Mouse (Mus musculus) left cerebral cortex, postnatal 14 days (tissue): ENCODE measurements around the gene Lypd6b. TPM values are rescaled to one million over a fixed set of nuclear protein-coding genes. Genes with fewer than 3 reads are reported as not detected.

Experiments used
- DNase-seq, 2 experiments: peaks; one replicate each; pipeline ENCODE4 v3.0.0; 2021 to 2022; ENCODE audit warnings: low spot score in 2 of 2, mixed read lengths in 1 of 2
- intact Hi-C: fragments of 180-260 bp; cut with DNase I; formaldehyde crosslinking; loops from one replicate; pipeline ENCODE4 v1.15.1; 2025
- total RNA-seq, 2 experiments: library from RNA; stranded (reverse); gene quantifications; 2 replicates each; pipeline ENCODE4 v1.2.3; 2021

Lypd6b gene
- total RNA-seq, 2 experiments from 2014 or later: 10.7 to 10.9 TPM

DNA sequence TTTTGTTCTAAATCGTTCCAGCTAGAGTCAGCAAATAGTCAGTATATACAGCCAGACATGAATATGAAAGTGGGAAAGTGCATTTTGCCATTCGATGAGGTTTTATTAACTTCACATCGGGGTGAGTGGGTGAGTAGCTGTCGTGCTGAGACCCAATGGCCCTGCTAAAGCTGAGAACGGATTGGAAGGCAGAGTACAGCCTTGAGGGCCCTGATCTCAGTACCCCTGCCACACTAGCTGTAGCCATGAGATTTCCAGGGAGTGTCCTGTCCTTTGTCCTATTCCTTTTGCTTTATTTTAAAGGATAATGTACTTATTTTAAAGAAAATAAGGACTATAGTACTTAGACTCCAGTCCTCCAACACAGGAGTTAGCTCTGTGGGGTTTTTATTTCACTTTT is 69.1 kb downstream of the Lypd6b start:
- intact Hi-C loops: no loop called here
- no peak for DNase-seq

DNA sequence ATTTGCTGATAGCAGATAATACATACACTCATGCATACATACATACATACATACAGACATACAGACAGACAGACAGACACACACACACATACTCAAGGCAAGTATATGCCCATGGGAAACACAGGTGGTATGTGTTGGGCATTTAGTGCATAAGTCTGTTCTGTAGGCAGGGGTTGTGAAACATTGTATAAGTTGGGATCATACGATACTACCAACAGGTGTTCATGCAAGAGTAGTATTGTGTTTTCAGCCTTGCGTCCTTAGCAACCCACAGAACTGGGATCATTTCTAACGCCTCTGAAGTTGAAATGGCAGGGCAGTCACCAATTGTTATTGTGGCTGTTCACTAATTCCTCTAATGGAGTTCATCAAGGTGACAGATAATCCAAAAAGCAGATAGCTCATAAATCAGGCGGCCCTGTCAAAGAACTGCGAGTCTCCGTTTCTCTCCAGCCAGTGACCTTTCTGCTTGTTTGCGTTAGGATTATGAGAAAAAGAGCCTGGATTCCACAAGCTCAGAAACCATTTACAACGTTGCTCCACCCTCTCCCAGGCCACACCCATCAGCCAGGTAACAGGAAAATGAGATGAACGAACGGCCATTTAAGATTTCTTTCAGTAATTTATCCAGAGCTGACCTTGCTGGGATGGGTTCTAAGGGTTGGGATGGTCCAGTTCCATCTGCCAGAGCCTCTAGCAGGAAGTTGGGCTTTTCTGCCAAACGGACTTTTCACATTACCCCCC is 72.9 kb downstream of the Lypd6b start:
- no peak for DNase-seq
- intact Hi-C loops: no loop called here

DNA sequence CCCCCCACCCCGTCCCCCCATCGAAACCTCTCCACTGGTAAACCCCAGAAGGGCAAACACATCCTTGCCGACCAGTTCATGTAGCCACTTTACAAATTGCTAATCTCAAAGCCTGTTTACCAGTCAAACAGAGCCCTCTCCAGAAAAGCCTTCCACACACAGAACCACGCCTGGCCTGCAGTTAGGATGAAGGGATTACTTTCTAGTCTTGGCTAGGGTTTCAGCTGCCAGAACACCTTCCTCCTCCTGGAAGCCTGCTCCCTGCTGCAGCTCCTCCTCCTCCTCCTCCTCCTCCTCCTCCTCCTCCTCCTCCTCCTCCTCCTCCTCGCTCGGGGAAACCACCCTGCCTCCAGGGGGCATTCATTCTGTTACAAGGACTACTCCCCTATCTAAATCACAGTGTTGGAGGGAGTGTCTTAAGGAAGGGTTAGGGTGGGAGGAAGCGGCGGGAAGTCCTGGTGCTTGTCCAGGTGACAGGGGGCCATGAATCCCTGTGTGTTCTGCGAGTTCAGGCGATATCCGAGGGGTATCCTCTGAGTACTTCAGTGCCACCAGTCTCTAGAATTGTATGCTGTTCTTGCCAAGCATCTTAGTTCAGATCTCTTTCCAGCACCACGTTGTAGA is 73.6 kb downstream of the Lypd6b start:
- no peak for DNase-seq

DNA sequence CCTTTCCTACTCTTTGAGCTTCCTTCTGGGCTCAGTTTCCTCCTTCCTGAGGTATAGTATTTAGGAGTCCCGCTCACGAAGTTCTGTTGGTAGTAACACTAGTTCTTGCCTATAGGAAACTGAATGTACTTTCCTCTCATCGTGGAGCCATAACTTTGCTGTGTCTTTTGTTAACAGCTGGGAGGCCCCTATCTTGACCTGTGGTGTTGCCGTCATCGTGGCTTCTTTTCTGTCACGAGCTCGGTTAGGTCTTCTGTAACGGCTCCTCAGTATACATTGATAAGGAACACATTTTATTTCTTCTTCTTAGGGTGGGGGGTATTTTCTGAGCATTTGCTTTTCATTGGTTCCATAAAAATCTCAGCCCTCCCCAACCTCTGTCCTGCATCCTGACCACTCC is 74.2 kb downstream of the Lypd6b start:
- DNase-seq: no peak
- intact Hi-C loops: no loop called here

More for the DNA sequence above, 73.6 kb downstream of the Lypd6b start:
- intact Hi-C loops: no loop called here

DNA sequence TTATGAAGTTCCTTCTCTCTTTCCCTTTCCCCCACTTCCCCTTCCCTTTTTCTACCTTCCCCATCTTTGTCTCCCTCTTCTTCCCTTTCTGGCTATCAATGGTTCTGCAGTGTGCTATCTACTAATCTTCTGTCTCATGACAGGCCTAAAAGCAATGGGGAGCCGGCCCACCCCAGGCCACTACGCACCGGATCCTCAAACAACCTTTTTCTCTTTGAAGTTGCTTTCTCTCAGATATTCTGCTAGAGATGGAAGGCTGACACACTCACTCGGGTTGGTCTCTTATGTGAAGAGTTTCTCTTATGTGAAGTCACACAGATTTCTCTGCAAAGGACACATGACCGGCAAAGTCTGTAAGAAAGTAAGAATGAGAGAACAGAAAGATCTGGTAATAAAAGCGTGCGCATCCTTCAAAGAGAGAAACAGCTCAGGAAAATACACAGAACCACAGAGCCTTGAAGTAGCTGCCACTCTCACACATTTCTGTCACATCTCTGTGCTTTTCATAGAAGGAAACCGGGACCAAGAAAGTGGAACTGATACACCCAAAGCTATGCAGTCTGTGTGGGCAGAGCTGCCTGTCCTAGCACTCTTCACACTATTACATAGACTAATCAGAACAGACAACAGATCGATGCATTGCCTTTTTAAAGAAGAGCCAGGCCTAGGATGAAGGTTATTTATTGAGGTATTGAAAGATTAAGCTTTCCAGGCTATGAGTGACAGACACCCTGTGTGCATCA is 80.8 kb downstream of the Lypd6b start:
- intact Hi-C loops: no loop called here
- DNase-seq: no peak

DNA sequence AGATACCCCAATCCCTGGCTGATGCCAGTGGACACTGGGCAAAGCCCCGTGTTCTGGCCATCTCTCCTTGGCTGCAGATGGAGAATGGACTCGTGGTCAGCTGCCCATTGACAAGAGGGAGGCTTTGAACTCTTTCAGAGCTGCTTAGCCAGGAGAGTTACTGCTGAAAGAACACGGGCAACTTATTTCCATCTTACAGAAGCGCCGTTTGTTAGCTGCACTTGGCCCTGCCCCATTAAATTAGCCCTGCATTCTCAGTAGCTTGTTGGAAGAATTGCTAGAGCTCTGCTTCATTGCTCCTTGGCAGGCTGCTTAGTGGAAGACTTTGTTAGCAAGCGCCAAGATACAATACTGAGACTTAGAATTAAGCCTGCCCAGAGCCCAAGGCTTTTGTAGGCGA is 81.6 kb downstream of the Lypd6b start:
- intact Hi-C loops: no loop called here

DNA sequence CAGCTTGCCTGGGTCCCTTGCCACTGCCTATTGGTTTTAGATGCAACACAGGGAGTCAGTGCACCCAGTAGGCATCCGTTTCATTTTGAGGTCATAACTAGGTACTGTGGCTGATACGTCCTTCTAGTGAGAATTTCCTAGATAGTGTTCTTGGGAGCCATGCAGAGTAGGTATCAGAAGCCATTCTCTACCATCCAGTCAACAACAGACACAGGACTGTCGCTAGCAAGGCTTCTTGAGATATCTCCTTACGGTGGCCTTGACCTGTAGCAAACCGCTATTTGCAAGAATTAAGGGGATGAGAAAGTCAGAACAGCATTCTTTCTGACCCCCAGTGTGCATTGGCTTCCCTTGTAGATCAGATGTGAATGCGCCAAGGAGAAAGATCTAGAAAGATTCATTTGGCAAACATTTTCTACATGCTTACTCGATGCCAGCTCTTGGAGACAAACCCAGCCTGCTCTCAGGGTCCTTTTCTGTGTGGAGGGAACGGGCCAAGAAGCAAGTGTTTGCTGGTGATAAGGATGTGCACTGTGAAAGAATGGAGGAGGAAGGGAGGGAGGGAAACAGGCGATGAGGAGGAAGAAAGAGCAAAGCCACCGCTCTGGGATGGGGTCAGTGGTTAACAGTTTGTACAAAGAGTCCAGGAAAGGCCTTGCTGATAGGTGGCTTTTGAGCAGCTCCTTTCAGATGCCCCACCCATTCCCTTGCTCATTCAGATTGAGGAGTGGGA is 82.5 kb downstream of the Lypd6b start:
- DNase-seq: no peak
- intact Hi-C loops: no loop called here

More for the DNA sequence above, 81.6 kb downstream of the Lypd6b start:
- peak; percentile 39 to 65 for DNase-seq

DNA sequence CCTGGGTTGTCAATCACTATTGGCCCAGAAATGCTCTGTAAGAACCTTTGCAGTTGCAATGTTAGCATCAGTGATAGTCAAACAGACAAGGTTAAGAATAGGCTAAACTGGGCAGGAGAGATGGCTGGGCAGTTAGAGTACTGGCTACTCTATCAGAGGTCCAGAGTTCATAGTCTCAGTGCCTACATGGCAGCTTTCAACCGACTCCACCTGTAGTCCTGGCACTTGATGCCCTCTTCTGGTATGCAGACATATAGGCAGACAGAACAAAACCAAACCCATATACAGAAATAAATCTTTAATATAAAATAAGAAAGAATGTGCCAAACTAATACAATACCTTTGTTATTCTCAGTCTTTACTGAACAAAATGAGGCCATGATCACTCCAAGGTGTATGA is 83.5 kb downstream of the Lypd6b start:
- no peak for DNase-seq
- intact Hi-C loops: no loop called here

DNA sequence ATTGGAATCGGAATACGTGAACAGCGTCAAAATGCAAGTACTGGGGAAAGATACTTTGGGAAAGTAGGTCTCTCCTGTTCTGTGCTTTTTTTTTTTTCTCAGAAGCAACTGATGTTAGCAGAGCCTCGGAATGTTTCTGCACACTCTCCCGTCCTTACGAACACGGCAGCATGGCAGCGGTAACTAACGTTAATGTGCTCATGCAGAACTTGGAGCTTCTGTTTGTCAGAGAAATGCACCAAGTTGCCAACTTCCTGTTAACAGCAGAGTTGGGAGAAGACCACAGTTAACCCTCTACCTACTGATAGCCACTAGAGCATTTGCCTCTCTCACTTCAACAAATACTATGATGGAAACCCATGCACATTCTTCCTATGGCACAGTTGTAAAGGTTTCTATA is 93.0 kb downstream of the Lypd6b start:
- DNase-seq: no peak
- intact Hi-C loops: no loop called here

DNA sequence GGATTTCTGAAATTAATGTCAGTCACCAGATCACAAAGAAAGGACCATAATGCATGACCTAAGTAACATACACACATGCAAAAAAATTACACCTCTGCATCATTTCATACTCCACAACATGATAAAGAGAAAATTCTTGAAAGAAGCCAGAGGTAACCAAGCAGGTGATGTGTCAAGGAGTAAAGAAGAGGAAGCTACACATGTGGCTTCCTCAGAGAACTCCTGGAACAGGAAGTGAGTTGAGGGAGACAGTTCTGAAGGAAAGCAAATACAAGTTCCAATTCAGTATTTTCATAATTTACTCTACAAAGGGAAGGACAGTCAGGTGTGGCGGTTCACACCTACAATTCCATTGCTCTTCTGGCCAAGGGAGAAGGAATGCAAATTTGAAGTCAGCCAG is 93.5 kb downstream of the Lypd6b start:
- intact Hi-C loops: no loop called here
- DNase-seq: no peak

DNA sequence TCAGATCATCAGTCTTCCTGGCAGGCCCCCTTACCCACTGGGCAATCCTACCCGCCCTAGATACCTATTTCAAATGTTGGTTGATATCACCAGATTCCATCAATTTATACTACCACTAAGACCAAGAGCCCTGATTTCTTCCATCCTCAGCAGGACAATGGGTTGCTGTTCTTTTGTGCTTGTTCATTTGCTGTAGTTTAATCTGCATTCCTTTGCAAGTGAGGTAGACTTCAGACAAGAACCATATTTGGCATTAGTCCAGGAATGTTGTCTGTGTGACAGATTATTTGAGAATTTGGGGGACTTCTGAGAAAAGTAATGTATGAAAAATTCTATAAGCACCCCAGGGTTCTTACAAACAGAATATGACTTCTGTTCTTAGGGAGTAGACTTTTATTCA is 95.0 kb downstream of the Lypd6b start:
- intact Hi-C loops: no loop called here
- no peak for DNase-seq

DNA sequence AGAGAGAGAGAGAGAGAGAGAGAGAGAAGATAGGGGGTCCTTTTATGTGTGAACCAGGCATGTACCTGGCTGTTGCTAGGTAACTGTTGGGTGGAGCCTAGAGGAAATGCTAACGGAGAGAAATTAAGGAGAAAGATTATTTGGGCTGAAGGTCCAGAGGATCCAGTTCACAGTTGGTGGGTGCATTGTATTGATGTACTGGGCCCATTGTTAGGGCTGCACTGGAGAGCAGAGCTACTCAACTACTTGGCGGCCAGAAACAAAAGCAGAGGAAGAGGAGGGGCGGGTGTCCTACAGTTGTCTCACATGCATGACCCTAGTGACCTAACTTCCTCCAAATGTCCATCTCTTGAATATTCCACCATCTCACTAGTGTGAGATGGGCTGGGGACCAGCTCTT is 96.5 kb downstream of the Lypd6b start:
- no peak for DNase-seq
- intact Hi-C loops: no loop called here

DNA sequence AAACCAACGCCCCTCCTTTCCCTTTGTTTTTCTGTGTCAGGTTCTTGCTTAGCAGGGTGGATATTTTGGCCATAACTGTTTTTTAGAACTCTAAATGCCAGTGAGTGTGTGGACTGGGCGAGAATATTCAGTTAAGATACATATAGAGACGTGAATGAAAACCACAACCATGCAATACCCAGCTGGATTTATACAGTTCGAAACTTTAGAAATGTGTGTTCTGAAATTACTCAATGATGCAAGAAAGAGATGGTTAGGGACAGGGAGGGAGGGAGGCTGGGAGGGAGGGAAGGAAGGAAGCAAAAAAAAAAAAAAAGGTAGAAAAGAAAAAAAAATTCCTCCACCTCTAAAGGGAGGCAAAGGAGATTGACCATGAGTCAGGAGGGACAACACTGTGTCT is 98.7 kb downstream of the Lypd6b start:
- DNase-seq: no peak
- intact Hi-C loops: no loop called here

DNA sequence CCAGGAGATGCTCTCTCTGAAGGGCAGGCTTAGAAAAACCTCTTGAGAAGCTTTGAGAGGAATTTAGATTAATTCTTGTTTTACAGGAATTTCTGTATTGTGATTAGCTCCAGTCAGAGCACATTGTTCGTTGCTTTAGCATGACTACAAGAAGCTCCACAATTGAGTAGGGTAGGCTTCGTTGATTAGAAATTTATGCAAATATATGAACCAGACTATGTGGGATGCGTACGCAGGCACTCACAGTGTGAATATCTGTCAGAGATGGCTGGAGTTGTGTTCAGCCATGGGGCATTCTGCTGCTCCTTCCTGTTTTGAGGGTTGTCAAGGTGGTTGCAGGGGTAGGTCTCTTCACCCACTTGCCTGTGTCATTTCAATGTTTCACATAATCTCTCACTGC is 100.9 kb downstream of the Lypd6b start:
- intact Hi-C loops: no loop called here
- no peak for DNase-seq

DNA sequence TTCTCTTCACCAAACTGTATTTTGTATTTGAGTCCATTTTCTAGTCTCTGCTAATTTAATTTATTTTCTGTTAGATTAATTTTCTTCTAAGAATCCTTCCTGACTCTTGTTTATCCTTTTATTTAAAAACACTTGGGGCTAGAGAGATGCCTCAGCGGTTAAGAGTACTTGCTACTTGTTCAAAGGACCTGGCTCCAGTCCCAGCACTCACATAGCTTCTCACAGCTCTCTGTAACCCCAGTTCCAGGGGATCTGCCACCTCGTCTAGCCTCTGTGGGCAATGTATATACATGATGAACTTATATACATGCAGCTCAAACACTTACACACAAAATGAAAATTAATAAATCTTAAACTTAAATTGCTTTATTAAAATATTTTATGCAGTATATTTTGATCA is 103.2 kb downstream of the Lypd6b start:
- intact Hi-C loops: no loop called here
- DNase-seq: no peak

DNA sequence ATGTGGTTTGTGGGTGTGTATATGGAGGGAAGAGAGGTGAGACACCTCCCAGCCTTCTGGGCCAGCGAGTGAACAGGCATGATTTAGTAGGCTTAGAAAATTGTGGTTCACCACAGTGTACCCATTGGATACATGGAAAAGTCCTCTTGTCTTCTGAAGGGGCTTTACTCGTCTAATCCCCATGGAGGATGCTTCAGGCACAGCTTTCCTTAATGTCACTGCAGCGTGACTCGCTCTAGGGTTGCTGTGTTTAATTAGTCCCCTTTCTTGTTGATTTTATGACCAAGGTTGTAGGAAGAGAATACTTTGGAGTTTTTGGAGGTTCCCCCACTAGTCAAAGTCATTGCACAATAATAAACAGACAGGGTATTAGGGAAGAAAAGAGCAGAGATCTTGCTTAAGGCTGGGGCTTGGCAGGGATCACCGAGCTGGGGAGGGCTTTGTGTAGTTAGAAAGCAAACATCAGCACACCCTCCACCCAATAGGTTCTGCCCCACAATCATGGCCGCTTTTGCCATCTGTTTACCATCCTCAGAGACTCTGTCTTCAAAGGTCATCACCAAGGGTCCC is 122.4 kb downstream of the Lypd6b start:
- intact Hi-C loops: no loop called here
- no peak for DNase-seq

DNA sequence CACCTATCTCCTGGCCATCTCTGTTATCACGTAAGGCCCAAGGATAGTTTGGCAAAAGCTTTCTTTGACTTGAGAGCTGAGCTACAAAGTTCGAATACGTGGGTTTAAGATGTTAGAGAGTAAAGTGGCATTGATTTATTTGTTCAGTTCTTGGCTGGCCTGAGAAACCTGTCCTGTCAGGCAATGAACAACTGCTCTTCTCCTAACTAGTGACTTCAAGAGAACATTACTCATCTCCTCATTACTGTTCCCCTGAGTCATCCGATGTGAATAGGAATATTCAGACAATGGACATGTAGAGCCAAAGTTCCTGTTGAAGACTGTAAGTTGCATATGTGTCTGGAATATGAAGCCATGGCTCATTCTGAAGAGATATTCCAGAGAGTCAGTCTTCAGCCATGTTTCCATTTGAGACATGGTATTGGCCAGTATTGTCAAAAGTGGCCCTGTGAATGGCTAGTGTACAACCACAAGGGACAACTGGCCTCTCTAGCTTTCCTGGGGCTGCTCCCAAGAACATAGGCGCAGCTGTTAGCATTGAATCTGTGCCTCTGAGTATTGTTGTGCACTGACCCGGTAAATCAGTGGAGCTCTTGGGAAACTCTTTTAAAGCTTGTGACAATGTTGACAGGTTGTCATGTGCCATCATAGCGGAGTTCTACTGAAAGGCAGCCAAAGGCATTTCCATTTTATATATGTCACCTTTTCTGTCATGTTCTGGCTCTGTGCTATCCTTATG is 124.0 kb downstream of the Lypd6b start:
- intact Hi-C loops: no loop called here
- DNase-seq: no peak

DNA sequence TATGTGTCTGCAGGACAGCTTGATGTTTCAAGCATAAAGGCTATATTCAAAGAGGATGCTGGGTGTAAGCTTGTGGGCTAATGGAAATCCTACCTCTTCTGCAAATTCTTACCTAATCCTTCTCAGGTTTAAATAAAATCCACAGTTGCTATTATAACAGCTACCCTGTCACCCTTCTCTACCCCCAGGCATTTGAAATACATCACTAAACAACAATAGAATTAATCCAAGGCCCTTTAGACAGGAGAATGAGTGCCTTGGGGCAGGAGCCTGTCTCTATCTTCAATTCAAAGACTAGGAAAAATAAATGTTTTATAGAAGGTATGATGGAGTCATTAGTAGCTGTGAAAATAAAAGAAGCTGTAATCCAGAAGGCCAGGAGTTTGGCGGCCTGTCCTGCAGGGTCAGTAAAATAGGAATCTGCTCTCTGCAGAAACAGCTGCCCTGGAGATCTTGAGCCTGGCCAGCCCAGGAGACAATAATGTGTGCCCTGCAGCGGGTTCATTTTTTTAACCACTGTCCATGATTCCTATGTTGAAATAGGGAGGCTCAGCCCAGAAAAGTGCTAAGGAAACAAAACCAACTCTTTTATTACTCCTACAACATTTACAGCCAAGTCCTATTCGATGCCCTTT is 124.9 kb downstream of the Lypd6b start:
- intact Hi-C loops: no loop called here
- no peak for DNase-seq

DNA sequence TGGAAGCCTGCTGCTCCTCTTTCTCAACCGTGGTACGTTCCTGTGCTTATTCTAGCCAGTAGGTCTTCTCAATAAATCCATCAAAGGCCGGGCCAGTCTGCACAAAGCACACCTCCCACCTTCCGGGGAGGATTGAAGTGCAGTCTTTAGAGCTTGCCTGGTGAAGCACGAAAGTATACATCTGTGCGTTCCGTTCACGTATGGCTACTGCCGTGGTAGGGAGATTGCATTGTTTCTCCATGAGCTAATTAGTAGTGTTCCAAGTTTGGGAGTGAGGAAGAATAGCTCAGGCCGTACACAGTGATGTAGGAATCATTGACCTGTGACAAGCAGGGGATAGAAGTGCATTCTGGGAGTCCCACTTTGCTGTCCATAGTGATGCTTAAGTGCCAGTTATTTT is 130.0 kb downstream of the Lypd6b start:
- no peak for DNase-seq
- intact Hi-C loops: no loop called here
